Mouse (Mus musculus): Measurements from ENCODE around the gene Ube2h. TPM values are rescaled to one million over a fixed set of nuclear protein-coding genes. Genes with fewer than 3 reads are reported as not detected.
"Not testable (repeated sequence)": the region's sequence is repeated elsewhere in the genome, so short reads cannot be mapped to it uniquely, and the experiment has no call there.

Gene Ube2h
- polyA plus RNA-seq, 1 experiment = 35.1 TPM

- Histone ChIP-seq H3K4me1 (ENCODE audit: control insufficient read depth, insufficient read depth, low read length) (no peaks in the 10 kb centered on the region; the same call in 1 of the 2 replicates), H3K27ac (ENCODE audit: control insufficient read depth, insufficient read depth, low read depth, low read length, poor library complexity) (no peak overlapping the region), H3K4me3 (replicated peaks; ENCODE audit: control insufficient read depth, low read depth, low read length) (no peak overlapping the region)
- WGBS = 92% methylated on average over 1 of the region's 1 CpGs
- TF ChIP-seq CTCF (IDR thresholded peaks at IDR 0.05; ENCODE audit: control insufficient read depth, insufficient read depth, low read length) (no peak), POLR2A (IDR thresholded peaks at IDR 0.05; ENCODE audit: borderline replicate concordance, control insufficient read depth, low read depth, low read length) (no peak)
Measured at GRCm38 (mm10) chr6:30222321-30222720, 82.0 kb downstream of the Ube2h start.

- TF ChIP-seq CTCF (IDR thresholded peaks at IDR 0.05; ENCODE audit: control insufficient read depth, insufficient read depth, low read length) = no peak
- TF ChIP-seq POLR2A (IDR thresholded peaks at IDR 0.05; ENCODE audit: borderline replicate concordance, control insufficient read depth, low read depth, low read length) = no peak
- H3K27ac ChIP-seq (ENCODE audit: control insufficient read depth, insufficient read depth, low read depth, low read length, poor library complexity) = no peak overlapping the region
- 83% methylated on average over 3 of the region's 3 CpGs for WGBS
- H3K4me1 ChIP-seq (ENCODE audit: control insufficient read depth, insufficient read depth, low read length) = no peaks in the 10 kb centered on the region; the same call in 1 of the 2 replicates
- no peak overlapping the region for H3K4me3 ChIP-seq (replicated peaks; ENCODE audit: control insufficient read depth, low read depth, low read length)
Measured at GRCm38 (mm10) chr6:30217581-30217980, 86.8 kb downstream of the Ube2h start.

GRCm38 (mm10) chr6:30212468-30212867 lies 91.9 kb downstream of the Ube2h start:
- 95% methylated on average over 8 of the region's 8 CpGs for WGBS
- H3K4me3 ChIP-seq (replicated peaks; ENCODE audit: control insufficient read depth, low read depth, low read length) = no peak overlapping the region
- H3K4me1 ChIP-seq (ENCODE audit: control insufficient read depth, insufficient read depth, low read length) = no peaks in the 10 kb centered on the region
- H3K27ac ChIP-seq (ENCODE audit: control insufficient read depth, insufficient read depth, low read depth, low read length, poor library complexity) = no peak overlapping the region
- TF ChIP-seq CTCF (IDR thresholded peaks at IDR 0.05; ENCODE audit: control insufficient read depth, insufficient read depth, low read length) (no peak), POLR2A (IDR thresholded peaks at IDR 0.05; ENCODE audit: borderline replicate concordance, control insufficient read depth, low read depth, low read length) (no peak)

GRCm38 (mm10) chr6:30211641-30212455 lies 92.5 kb downstream of the Ube2h start:
- H3K4me1 ChIP-seq (ENCODE audit: control insufficient read depth, insufficient read depth, low read length) = no peaks in the 10 kb centered on the region
- H3K4me3 ChIP-seq (replicated peaks; ENCODE audit: control insufficient read depth, low read depth, low read length) = no peak overlapping the region
- 85% methylated on average over 16 of the region's 16 CpGs for WGBS
- no peak for TF ChIP-seq POLR2A (IDR thresholded peaks at IDR 0.05; ENCODE audit: borderline replicate concordance, control insufficient read depth, low read depth, low read length)
- TF ChIP-seq CTCF (IDR thresholded peaks at IDR 0.05; ENCODE audit: control insufficient read depth, insufficient read depth, low read length) = no peak
- H3K27ac ChIP-seq (ENCODE audit: control insufficient read depth, insufficient read depth, low read depth, low read length, poor library complexity) = no peak overlapping the region

GRCm38 (mm10) chr6:30210788-30211187 lies 93.6 kb downstream of the Ube2h start:
- 40% methylated on average over 5 of the region's 5 CpGs for WGBS
- H3K27ac ChIP-seq (ENCODE audit: control insufficient read depth, insufficient read depth, low read depth, low read length, poor library complexity) = no peak overlapping the region
- H3K4me3 ChIP-seq (replicated peaks; ENCODE audit: control insufficient read depth, low read depth, low read length) = no peak overlapping the region
- no peaks in the 10 kb centered on the region for H3K4me1 ChIP-seq (ENCODE audit: control insufficient read depth, insufficient read depth, low read length)
- TF ChIP-seq CTCF (IDR thresholded peaks at IDR 0.05; ENCODE audit: control insufficient read depth, insufficient read depth, low read length) (peak; percentile 97), POLR2A (IDR thresholded peaks at IDR 0.05; ENCODE audit: borderline replicate concordance, control insufficient read depth, low read depth, low read length) (no peak)

GRCm38 (mm10) chr6:30208844-30209243 lies 95.5 kb downstream of the Ube2h start:
- no peak overlapping the region for H3K4me3 ChIP-seq (replicated peaks; ENCODE audit: control insufficient read depth, low read depth, low read length)
- H3K27ac ChIP-seq (ENCODE audit: control insufficient read depth, insufficient read depth, low read depth, low read length, poor library complexity) = no peak overlapping the region
- 77% methylated on average over 4 of the region's 4 CpGs for WGBS
- H3K4me1 ChIP-seq (ENCODE audit: control insufficient read depth, insufficient read depth, low read length) = no peaks in the 10 kb centered on the region
- no peak for TF ChIP-seq POLR2A (IDR thresholded peaks at IDR 0.05; ENCODE audit: borderline replicate concordance, control insufficient read depth, low read depth, low read length)
- TF ChIP-seq CTCF (IDR thresholded peaks at IDR 0.05; ENCODE audit: control insufficient read depth, insufficient read depth, low read length) = no peak

- no peaks in the 10 kb centered on the region for H3K4me1 ChIP-seq (ENCODE audit: control insufficient read depth, insufficient read depth, low read length)
- 11% methylated on average over 30 of the region's 30 CpGs for WGBS
- no peak overlapping the region for H3K4me3 ChIP-seq (replicated peaks; ENCODE audit: control insufficient read depth, low read depth, low read length)
Measured at GRCm38 (mm10) chr6:30205587-30206202, 98.6 kb downstream of the Ube2h start.

GRCm38 (mm10) chr6:30205180-30205538 lies 99.2 kb downstream of the Ube2h start:
- WGBS = 57% methylated on average over 6 of the region's 6 CpGs
- not testable (repeated sequence) for H3K4me3 ChIP-seq (replicated peaks; ENCODE audit: control insufficient read depth, low read depth, low read length); H3K27ac ChIP-seq (ENCODE audit: control insufficient read depth, insufficient read depth, low read depth, low read length, poor library complexity); H3K4me1 ChIP-seq (ENCODE audit: control insufficient read depth, insufficient read depth, low read length)

More at GRCm38 (mm10) chr6:30205587-30206202, 98.6 kb downstream of the Ube2h start:
- peak overlapping the region; percentile 28; the same call in 1 of the 2 replicates for H3K27ac ChIP-seq (ENCODE audit: control insufficient read depth, insufficient read depth, low read depth, low read length, poor library complexity)
- TF ChIP-seq POLR2A (IDR thresholded peaks at IDR 0.05; ENCODE audit: borderline replicate concordance, control insufficient read depth, low read depth, low read length) (peak; percentile 31; the same call in 1 of the 2 replicates), CTCF (IDR thresholded peaks at IDR 0.05; ENCODE audit: control insufficient read depth, insufficient read depth, low read length) (peak; percentile 87)
